Mouse (Mus musculus) E14TG2a.4 (cell line): ENCODE measurements at regions not wholly inside any gene's neighbourhood (a gene's known extent, or its start where the extent isn't known, plus 50 kb on each side); places are given as distances from the start of the nearest gene placed in this dataset.

Experiments
- H3K27me3 ChIP-seq: 2 replicates; pipeline ENCODE4 v1.6.1; 2014; ENCODE audit warnings: low read length, control low read depth; ENCODE audit not compliant: insufficient read depth
- H3K36me3 ChIP-seq: 2 replicates; pipeline ENCODE4 v1.6.1; 2014; ENCODE audit warnings: low read length, control low read depth; ENCODE audit not compliant: insufficient read depth
- H3K4me1 ChIP-seq: replicated peaks from 2 replicates; pipeline ENCODE4 v1.6.1; 2014; ENCODE audit warnings: low read depth, low read length, control low read depth
- H3K4me3 ChIP-seq: replicated peaks from 2 replicates; pipeline ENCODE4 v1.5.1; 2014; ENCODE audit warnings: mild to moderate bottlenecking, low read length
- H3K9me3 ChIP-seq: 2 replicates; pipeline ENCODE4 v1.6.1; 2014; ENCODE audit warnings: low read length, control low read depth
- CTCF ChIP-seq: conservative IDR thresholded peaks from 2 replicates; pipeline ENCODE4 v1.5.1; 2014; ENCODE audit warnings: low read length
- NANOG ChIP-seq: IDR thresholded peaks from 2 replicates; pipeline ENCODE4 v1.6.1; 2014; ENCODE audit warnings: borderline replicate concordance, low read length, mixed read lengths
- POU5F1 ChIP-seq: IDR thresholded peaks from 2 replicates; pipeline ENCODE4 v1.6.1; 2014; ENCODE audit warnings: low read length, borderline replicate concordance

DNA sequence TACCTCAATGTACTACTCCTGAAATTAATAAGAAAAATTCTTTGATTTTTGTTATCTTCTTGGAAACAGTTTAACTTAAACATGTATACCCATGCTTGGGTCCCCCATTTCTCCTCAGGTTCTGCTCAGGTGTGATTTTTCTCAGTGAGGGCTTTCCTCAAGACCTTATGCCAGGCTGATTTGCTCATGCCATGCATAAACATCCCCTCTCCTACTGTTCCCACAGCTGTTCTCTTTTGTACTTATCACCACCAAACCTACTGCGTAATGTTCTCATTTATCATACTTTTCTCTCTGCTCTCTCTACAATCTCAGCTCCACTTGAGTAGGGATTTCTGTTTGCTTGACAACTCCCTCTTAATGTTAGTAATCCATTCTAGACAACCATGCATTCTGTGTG, 692.1 kb downstream of the Hace1 start:
- TF ChIP-seq NANOG: no peak
- no peak for TF ChIP-seq POU5F1
- no peak for TF ChIP-seq CTCF
- Histone ChIP-seq H3K27me3 (no peaks in the 10 kb centered on the region), H3K9me3 (no peaks in the 10 kb centered on the region), H3K36me3 (no peaks in the 10 kb centered on the region), H3K4me3 (no peak overlapping the region), H3K4me1 (no peaks in the 10 kb centered on the region)

DNA sequence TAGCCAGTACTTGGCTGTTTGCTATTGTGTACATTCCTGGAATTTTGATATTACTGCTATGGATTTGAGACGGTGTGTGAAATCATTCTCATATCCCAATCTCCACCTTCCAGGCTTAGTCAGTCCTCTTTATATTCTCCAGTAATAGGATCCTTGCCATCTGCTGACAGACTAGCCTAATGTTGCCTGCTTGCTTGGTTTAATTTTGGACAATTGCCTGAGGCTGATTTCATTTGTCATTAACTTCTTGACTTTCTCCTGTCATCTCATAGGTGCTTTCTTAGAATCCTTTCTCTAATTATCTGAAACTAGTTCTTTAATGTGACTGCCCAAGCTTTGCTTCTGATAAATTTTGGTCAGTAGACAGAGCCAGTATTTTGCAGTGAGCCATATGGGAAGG, 696.2 kb downstream of the Hace1 start:
- no peaks in the 10 kb centered on the region for H3K27me3 ChIP-seq
- no peak overlapping the region for H3K4me3 ChIP-seq
- no peaks in the 10 kb centered on the region for H3K4me1 ChIP-seq
- no peak for TF ChIP-seq NANOG
- no peak for TF ChIP-seq CTCF
- no peak for TF ChIP-seq POU5F1
- H3K36me3 ChIP-seq: no peaks in the 10 kb centered on the region
- no peaks in the 10 kb centered on the region for H3K9me3 ChIP-seq

DNA sequence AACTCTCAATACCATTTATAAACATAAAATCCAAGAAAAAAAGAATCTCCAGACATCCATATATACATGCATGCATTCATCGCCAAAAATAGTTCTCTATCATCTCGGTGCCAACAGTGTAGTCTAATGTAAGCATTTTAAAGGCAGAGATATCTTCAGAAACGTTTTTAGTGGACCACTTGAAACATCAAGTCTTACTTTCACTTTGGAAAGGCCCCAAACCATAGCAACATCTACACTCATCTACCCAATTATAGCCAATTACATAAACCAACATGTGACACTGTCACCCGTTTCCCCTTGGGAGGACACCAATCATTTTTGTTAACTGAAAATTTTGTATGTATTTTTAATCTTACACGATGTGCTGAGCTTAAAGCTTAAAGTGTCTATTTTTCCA, 716.7 kb downstream of the Hace1 start:
- no peaks in the 10 kb centered on the region for H3K4me1 ChIP-seq
- no peaks in the 10 kb centered on the region for H3K27me3 ChIP-seq
- no peaks in the 10 kb centered on the region for H3K36me3 ChIP-seq
- no peak overlapping the region for H3K4me3 ChIP-seq
- TF ChIP-seq NANOG (no peak), CTCF (no peak), POU5F1 (no peak)
- no peaks in the 10 kb centered on the region for H3K9me3 ChIP-seq

DNA sequence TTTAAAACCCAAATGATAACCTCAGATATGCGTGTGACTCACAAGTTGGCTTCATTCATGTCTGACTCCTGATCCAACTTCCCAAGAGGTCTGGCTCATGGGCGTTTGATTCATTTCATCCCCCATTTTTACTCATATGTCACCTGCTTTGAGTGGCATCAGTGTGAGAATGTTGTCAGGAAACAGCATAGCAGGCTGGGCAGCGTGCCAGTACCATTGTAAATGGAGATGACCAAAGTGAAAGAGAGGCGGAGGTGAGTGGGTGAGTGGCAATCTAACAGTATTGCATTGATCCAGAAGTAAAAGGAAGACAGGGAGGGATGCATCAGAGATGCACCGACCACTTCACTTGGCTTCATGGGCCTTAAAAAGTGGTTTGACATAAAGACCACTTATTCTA, 720.7 kb downstream of the Hace1 start:
- Histone ChIP-seq H3K4me3 (no peak overlapping the region), H3K4me1 (no peaks in the 10 kb centered on the region), H3K9me3 (no peaks in the 10 kb centered on the region), H3K27me3 (no peaks in the 10 kb centered on the region), H3K36me3 (no peaks in the 10 kb centered on the region)
- no peak for TF ChIP-seq CTCF
- TF ChIP-seq POU5F1: no peak
- no peak for TF ChIP-seq NANOG

DNA sequence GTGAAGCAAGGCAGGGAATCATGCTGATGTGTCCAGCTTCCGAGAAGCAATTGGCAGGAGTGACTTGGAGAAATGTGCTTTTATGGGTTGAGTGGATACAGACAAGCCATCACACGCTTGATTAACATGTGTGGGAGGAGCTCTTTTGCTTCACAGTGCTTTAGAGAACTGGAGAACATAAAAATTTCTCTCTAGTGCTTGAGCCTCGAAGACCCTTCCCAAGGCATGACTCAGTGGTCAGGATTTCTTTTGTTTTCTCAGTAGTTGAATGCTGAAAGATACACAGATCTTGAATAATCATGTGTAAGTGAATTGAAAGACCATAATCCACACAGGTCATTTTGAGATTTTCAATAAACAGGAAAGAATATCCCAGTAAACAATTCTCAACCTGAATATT, 721.9 kb downstream of the Hace1 start:
- Histone ChIP-seq H3K4me1 (no peaks in the 10 kb centered on the region), H3K4me3 (no peak overlapping the region), H3K27me3 (no peaks in the 10 kb centered on the region), H3K9me3 (no peaks in the 10 kb centered on the region), H3K36me3 (no peaks in the 10 kb centered on the region)
- TF ChIP-seq POU5F1: no peak
- TF ChIP-seq CTCF: no peak
- no peak for TF ChIP-seq NANOG

DNA sequence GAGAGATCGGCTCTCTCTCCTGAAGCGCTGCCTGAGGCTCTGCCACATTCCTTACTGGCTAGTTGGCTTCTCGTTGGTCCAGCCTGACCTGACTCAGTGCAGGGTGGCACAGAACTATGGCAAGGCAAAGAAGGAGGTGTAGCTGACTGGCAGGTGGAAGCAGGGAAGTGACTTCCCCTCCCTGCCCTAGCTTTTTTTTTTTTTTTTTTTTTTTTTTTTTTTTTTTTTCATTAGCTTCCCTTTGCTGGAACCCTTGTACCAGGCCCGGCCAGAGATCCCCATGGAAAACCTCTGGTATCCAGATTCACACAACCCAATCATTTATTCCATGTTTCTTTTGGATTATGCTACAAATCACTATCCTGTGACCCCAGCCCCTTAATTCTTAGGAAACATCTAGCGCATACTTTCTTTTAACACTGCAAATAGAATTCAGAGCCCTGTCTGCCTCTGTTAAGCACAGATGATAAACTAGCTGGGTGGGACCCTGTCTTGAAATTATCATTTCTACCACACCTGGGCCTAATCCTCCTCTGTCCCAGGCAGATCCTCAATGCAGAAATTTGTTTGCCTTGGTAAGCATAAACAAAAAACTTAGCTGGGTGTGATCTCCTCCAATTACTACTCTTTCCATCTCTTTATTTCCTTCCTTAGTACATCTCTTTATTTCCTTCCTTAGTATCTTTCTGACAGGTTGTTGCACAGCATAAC, 742.9 kb downstream of the Hace1 start:
- Histone ChIP-seq H3K4me3 (no peak overlapping the region), H3K9me3 (peaks cover 23% of the 10 kb centered on the region), H3K27me3 (no peaks in the 10 kb centered on the region), H3K4me1 (0 out of 2 replicates have a peak, but pooled peaks cover 3% of the 10 kb centered on the region), H3K36me3 (no peaks in the 10 kb centered on the region)
- TF ChIP-seq CTCF (no peak), POU5F1 (no peak), NANOG (no peak)

DNA sequence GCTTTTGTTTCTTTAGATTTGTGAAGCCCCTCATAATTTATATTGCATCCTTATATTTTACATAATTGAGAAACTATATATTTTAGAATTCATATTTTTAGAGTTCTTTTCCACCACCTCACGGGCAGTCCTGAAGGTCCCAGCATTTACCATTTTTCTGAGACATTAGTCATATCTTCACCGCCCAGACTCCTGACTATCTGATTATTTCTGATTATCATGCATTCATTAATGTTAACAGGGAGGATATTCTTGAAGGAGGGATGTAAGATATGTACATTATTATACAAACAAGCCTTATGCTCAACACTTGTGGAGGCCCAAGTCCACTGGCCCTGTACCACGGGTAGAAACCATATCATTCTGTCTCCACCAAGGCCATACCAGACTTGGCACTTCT, 743.4 kb downstream of the Hace1 start:
- Histone ChIP-seq H3K27me3 (no peaks in the 10 kb centered on the region), H3K9me3 (peaks cover 23% of the 10 kb centered on the region), H3K4me3 (no peak overlapping the region), H3K36me3 (no peaks in the 10 kb centered on the region), H3K4me1 (0 out of 2 replicates have a peak, but pooled peaks cover 3% of the 10 kb centered on the region)
- TF ChIP-seq CTCF (no peak), POU5F1 (no peak), NANOG (no peak)

DNA sequence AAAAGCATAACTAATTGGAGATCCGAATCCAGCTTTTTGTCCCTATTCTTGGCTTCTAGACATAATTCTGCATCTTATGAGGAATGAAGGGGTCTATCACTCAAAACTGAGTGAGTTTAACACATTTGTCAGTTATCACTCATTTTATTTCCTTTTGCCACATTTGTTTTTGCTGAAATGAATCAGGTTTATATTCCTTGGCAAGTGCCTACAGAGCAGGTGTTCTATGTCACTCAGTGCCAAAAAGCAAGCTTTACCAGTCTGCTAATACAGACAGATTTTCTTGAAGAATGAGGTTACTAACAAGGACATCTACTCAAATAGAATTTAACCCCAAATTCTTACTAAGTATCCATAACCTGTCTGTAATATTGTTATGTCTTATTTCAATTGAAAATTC, 751.4 kb downstream of the Hace1 start:
- Histone ChIP-seq H3K4me1 (no peaks in the 10 kb centered on the region), H3K27me3 (no peaks in the 10 kb centered on the region), H3K4me3 (no peak overlapping the region), H3K36me3 (no peaks in the 10 kb centered on the region), H3K9me3 (peaks cover 11% of the 10 kb centered on the region; the same call in 1 of the 2 replicates)
- no peak for TF ChIP-seq POU5F1
- TF ChIP-seq NANOG: no peak
- TF ChIP-seq CTCF: no peak
